Mouse (Mus musculus) lung, embryonic 14.5 days (tissue): ENCODE results near the gene Tspan1. TPM values are rescaled to one million over a fixed set of nuclear protein-coding genes. Genes with fewer than 3 reads are reported as not detected.

Source experiments
- ATAC-seq: fragments of 200-750 bp; cut with Nextera tagmentation; 2 replicates; pipeline ENCODE4 v1.8.0; 2017; ENCODE audit warnings: mild to moderate bottlenecking, moderate TSS enrichment, moderate library complexity; ENCODE audit not compliant: insufficient read depth
- DNase-seq: peaks from one replicate; pipeline ENCODE4 v3.0.0-alpha.2; 2015
- H3K27ac ChIP-seq: fragments of 300-500 bp; sonication (generic); 2 replicates; pipeline ENCODE4 v1.5.1; 2014; ENCODE audit warnings: low read depth, mild to moderate bottlenecking, moderate library complexity
- H3K27me3 ChIP-seq: fragments of 300-500 bp; sonication (generic); 2 replicates; pipeline ENCODE4 v1.6.1; 2014; ENCODE audit warnings: low read length, control low read depth; ENCODE audit not compliant: insufficient read depth
- H3K36me3 ChIP-seq: fragments of 300-500 bp; sonication (generic); 2 replicates; pipeline ENCODE4 v1.6.1; 2014; ENCODE audit warnings: control low read depth; ENCODE audit not compliant: insufficient read depth
- H3K4me1 ChIP-seq: fragments of 300-500 bp; sonication (generic); 2 replicates; pipeline ENCODE4 v1.6.1; 2014; ENCODE audit warnings: antibody characterized with exemption, control low read depth; ENCODE audit not compliant: insufficient read depth
- H3K4me2 ChIP-seq: fragments of 300-500 bp; sonication (generic); 2 replicates; pipeline ENCODE4 v1.6.1; 2014; ENCODE audit warnings: mild to moderate bottlenecking
- H3K4me3 ChIP-seq: fragments of 300-500 bp; sonication (generic); 2 replicates; pipeline ENCODE4 v1.5.1; 2014; ENCODE audit warnings: low read depth, low read length
- H3K9ac ChIP-seq: fragments of 300-500 bp; sonication (generic); 2 replicates; pipeline ENCODE4 v1.6.1; 2014
- H3K9me3 ChIP-seq: fragments of 300-500 bp; sonication (generic); 2 replicates; pipeline ENCODE4 v1.6.1; 2016; ENCODE audit warnings: low read depth, low read length, control low read depth
- CTCF ChIP-seq: IDR thresholded peaks from 2 replicates; pipeline ENCODE4 v1.5.1; 2016; ENCODE audit warnings: antibody characterized with exemption, low read depth
- WGBS: fragments of 180-500 bp; shearing (Covaris S2); extraction: QIAGEN DNeasy Blood & Tissue Kit; methylation state at CpG from one replicate; pipeline ENCODE4 v1.1.7; 2014; 5-methylcytosine and 5-hydroxymethylcytosine counted together
- polyA plus RNA-seq: library from polyadenylated mRNA; unstranded; fragments of >200 nt; fragmentation: Nextera tagmentation; extraction: Ambion mirVana; gene quantifications from 2 replicates; pipeline ENCODE4 v1.2.1, GENCODE M21; 2014

Tspan1 gene
- polyA plus RNA-seq, 1 experiment from 2014 or later, result 7.0 TPM

DNA sequence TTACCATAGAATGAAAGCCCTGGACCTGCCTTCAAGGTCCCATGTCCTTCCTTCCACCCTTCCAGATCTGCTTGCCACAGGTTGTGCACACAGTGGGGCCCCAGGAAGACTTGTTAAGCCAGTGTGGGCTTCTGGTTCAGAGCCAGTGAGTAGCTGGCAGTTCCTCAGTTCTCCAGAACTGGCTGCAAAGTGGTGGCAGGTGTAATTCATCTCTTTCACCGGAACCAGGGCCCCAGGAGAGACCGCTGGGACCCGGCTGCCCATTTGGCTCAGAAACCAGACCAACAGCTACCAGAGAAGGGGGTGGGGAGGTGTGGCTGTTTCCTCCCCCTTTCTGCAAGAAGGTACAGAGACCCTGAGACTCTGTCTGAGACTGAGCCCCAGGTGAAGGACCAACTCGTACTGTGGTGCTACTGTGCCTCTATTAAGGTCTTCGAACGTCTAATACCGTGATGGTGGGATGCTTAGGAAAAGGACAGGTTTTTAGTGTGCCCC, 24.0 kb downstream of the Tspan1 start:
- Histone ChIP-seq H3K27ac (no peak overlapping the region), H3K4me2 (peak overlapping the region; percentile 95), H3K36me3 (no peaks in the 10 kb centered on the region), H3K27me3 (peaks cover 7% of the 10 kb centered on the region; the same call in 1 of the 2 replicates), H3K4me3 (peak overlapping the region; percentile 54), H3K4me1 (peaks cover 5% of the 10 kb centered on the region; the same call in 1 of the 2 replicates), H3K9me3 (no peaks in the 10 kb centered on the region), H3K9ac (peak overlapping the region; percentile 16; the same call in 1 of the 2 replicates)
- no peak for TF ChIP-seq CTCF
- WGBS, result 4% methylated on average over 7 of the region's 7 CpGs
- peak; percentile 25; the same call in 1 of the 2 replicates for ATAC-seq
- DNase-seq, result no peak

DNA sequence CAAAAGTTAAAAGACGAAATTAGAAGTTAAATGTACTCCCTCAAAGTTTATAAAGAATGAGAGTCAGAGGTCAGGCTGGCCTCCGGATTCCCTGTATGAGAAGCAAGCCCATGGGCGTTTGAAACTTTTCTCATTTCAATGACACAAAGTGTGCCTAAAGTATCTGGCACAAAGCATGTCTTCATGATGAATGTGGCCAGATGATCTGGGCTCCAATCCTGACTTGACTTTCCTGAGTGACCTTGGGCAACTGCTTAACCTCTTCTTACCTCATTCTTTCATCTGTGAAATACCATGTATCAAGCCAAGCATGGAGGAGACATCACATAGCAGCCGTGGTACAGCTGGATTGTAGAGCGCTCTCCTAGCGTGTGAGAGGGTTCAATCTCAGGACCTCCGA, 25.1 kb downstream of the Tspan1 start:
- peaks cover 5% of the 10 kb centered on the region; the same call in 1 of the 2 replicates for H3K4me1 ChIP-seq
- no peak for ATAC-seq

DNA sequence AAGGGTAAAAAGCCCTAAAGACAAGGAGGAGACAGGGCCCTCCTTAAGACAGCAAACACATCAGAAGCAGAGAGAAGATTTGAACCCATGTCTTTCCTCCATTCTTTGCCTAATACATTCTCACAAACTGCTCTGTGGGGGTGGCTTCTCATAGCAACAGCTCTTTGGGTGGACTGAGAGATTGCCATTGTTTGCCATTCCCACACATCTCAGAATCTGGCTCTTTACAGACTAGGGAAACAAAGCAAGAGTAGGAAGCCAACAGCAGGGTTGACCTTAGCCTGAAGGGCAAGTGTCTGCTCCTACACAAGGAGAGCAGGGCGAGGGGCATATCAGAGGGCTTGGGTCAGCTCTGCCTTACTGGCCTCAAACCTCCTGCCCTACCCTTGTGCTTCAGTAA, 25.7 kb downstream of the Tspan1 start:
- no peaks in the 10 kb centered on the region for H3K36me3 ChIP-seq
- 68% methylated on average over 1 of the region's 1 CpGs for WGBS
- no peak for TF ChIP-seq CTCF
- no peak overlapping the region for H3K9ac ChIP-seq
- H3K27ac ChIP-seq, result no peak overlapping the region
- no peak overlapping the region for H3K4me2 ChIP-seq
- H3K27me3 ChIP-seq, result peaks cover 7% of the 10 kb centered on the region; the same call in 1 of the 2 replicates
- peaks cover 5% of the 10 kb centered on the region; the same call in 1 of the 2 replicates for H3K4me1 ChIP-seq
- no peak for DNase-seq
- no peak overlapping the region for H3K4me3 ChIP-seq
- H3K9me3 ChIP-seq, result no peaks in the 10 kb centered on the region
- ATAC-seq, result no peak

More for the DNA sequence above, 25.1 kb downstream of the Tspan1 start:
- no peak overlapping the region for H3K27ac ChIP-seq
- H3K27me3 ChIP-seq, result peaks cover 7% of the 10 kb centered on the region; the same call in 1 of the 2 replicates
- DNase-seq, result no peak
- no peak overlapping the region for H3K9ac ChIP-seq
- TF ChIP-seq CTCF, result no peak
- WGBS, result 77% methylated on average over 7 of the region's 7 CpGs
- H3K4me2 ChIP-seq, result no peak overlapping the region
- no peaks in the 10 kb centered on the region for H3K9me3 ChIP-seq
- H3K36me3 ChIP-seq, result no peaks in the 10 kb centered on the region
- H3K4me3 ChIP-seq, result no peak overlapping the region

DNA sequence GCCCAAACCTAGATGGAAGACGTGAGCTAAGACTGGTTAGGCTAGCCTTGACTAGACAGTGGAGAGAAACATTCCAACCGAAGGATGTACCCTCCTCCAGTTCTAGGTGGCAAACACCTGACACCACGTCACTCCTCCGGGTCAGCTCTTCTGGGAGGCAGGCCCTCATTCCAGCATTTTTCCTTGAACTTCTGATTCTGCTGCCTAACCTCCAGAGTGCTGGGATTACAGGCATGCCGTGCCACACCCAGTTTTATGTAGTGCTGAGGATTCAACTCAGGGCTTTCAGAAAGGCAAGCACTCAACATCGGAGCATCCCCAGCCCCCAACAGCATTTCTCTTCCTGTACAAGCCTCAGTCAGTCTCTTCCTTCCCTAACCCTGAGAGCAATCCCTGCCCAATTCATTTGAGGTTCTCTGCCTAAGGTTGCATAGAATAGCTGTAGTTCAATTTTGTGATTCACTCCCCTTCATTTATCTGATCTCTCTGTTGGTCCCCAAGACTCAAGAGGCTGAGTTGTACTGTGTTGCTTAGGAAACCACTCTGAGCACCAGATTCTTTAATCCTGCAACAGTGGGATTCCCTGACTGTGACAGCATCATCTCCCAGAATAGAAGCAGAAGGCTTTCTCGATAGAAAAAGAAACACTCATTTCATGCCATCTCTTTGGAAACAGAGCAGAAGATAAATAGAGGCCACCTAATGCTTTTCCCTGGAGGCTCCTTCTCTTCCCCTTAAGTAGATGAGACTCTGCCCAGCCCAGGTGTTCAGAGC, 26.4 kb downstream of the Tspan1 start:
- DNase-seq, result no peak
- Histone ChIP-seq H3K4me1 (peaks cover 5% of the 10 kb centered on the region; the same call in 1 of the 2 replicates), H3K4me3 (no peak overlapping the region), H3K9me3 (no peaks in the 10 kb centered on the region), H3K4me2 (no peak overlapping the region), H3K27me3 (peaks cover 7% of the 10 kb centered on the region; the same call in 1 of the 2 replicates), H3K9ac (no peak overlapping the region), H3K36me3 (no peaks in the 10 kb centered on the region), H3K27ac (no peak overlapping the region)
- ATAC-seq, result no peak
- 74% methylated on average over 7 of the region's 7 CpGs for WGBS
- no peak for TF ChIP-seq CTCF

DNA sequence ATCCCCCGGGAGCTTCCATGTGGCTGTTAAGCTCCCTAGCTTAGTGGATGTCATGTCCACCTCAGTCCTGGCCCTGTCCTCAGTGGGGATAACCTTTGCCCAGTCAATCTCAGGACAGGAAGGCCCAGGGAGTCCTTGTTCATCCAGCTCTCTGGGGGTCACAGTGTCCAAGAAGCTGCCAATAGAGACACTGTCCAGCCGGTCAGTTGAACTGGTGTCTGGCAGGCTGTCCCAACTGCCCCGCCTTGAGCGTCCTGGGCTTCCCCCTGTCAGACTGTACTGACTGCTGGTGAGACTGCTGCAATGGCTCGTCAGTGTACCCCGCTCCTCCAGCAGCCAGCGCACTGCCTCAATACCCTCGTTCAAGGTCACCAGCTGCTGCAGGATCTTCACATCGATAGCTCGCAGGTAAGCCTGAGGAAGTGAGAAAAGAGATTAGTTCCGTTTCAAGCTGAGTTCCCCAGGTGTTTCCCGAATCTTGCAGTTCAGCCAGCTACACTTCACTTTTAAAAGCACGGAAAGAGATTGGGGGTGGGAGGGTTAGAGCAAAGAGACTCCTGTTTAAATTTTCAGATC, 29.9 kb downstream of the Tspan1 start:
- DNase-seq (no peak), ATAC-seq (no peak)
- TF ChIP-seq CTCF, result no peak
- H3K4me3 ChIP-seq, result no peak overlapping the region
- H3K27me3 ChIP-seq, result no peaks in the 10 kb centered on the region
- no peak overlapping the region for H3K9ac ChIP-seq
- H3K9me3 ChIP-seq, result no peaks in the 10 kb centered on the region
- H3K36me3 ChIP-seq, result no peaks in the 10 kb centered on the region
- H3K4me1 ChIP-seq, result no peaks in the 10 kb centered on the region
- H3K27ac ChIP-seq, result no peak overlapping the region
- H3K4me2 ChIP-seq, result no peak overlapping the region
- WGBS, result 45% methylated on average over 13 of the region's 13 CpGs

DNA sequence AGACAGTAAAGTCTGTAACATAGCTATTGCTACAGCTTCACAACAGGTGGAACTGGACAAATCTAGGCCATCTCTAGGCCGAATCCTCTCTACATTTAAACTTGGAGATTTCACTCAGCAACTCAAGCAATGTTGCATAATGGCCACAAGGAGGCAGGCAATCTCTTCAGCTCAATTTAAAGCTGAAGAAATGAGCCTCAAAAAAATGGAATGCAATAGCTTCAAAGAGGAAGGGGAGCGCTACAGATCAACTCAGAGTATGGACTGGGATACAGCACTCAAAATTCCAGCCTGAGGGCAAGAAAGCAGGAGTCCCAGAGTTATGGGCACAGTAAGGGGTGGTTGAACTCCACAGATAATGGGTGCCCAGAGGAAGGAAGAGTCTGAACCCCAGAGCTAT, 32.4 kb downstream of the Tspan1 start:
- Histone ChIP-seq H3K9me3 (no peaks in the 10 kb centered on the region), H3K27me3 (no peaks in the 10 kb centered on the region), H3K4me2 (no peak overlapping the region), H3K9ac (no peak overlapping the region), H3K4me3 (no peak overlapping the region), H3K4me1 (no peaks in the 10 kb centered on the region), H3K27ac (no peak overlapping the region), H3K36me3 (no peaks in the 10 kb centered on the region)
- WGBS, result 15% methylated on average over 2 of the region's 2 CpGs
- TF ChIP-seq CTCF, result peak; percentile 88
- peak; percentile 85 for DNase-seq
- peak; percentile 31; the same call in 1 of the 2 replicates for ATAC-seq

DNA sequence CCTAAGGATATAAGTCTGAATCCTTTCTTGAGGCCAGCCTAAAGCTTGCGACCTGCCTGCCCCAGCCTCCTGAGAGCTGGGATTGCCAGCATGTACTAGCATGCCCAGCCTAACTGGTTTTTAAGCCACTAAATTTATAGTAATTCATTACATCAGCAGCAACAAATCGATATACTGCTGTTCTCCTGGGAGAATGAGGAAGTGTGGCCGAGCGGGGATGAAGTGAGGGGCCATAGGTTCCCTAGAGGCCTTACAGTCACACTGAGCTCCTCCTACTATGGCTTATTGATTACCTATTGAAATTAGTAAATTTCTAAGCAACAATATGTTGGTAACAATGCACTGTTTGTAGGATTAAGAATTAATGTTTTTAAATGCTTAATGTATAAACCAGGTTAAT, 34.3 kb downstream of the Tspan1 start:
- no peak overlapping the region for H3K27ac ChIP-seq
- no peaks in the 10 kb centered on the region for H3K36me3 ChIP-seq
- H3K4me2 ChIP-seq, result no peak overlapping the region
- no peaks in the 10 kb centered on the region for H3K9me3 ChIP-seq
- no peaks in the 10 kb centered on the region for H3K27me3 ChIP-seq
- ATAC-seq (no peak), DNase-seq (no peak)
- H3K4me3 ChIP-seq, result no peak overlapping the region
- H3K9ac ChIP-seq, result no peak overlapping the region
- no peak for TF ChIP-seq CTCF
- WGBS, result 83% methylated on average over 4 of the region's 4 CpGs
- no peaks in the 10 kb centered on the region for H3K4me1 ChIP-seq
